Comparison of ENCODE assay signal across 10 mouse cellular contexts in the genomic region with DNA sequence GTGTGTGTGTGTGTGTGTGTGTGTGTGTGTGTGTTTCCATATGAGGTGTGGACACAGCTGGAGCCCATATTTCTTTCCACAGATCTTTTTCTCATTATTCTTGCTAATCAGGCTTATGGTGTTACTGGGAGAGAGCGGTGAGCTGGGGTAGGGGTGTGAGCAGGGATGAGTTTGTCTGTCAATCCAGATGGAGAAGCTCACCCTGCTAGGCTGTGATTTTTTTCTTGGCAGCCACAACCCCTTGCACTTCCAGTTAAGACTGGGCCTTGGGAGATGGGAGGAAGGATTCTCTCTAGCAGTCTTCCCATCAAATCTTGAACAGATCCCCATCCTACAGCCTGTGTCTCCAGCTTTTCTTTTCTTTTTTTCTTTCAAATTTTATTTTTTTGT. TPM values are rescaled to one million over a fixed set of nuclear protein-coding genes. Genes with fewer than 3 reads are reported as not detected.
DNase-seq lines count a peak whose midpoint lies in the region; ATAC-seq and TF ChIP-seq lines count a peak whose summit lies in the region.
"Had no signal": no experiment of that assay in that cellular context is flagged by ENCODE, and none has a peak within 500 bp of the region (broad histone marks: within the 10 kb centered on the region; RNA-seq: fewer than 3 reads in every experiment).

No protein-coding gene starts in this region.

- no peak overlapping the region for H3K4me2 ChIP-seq in hindbrain, embryonic 11.5 days (replicated peaks; ENCODE audit: low read depth, low read length)
- no peak overlapping the region for H3K4me2 ChIP-seq in hindbrain, embryonic 16.5 days (ENCODE audit: low read length)
- H3K4me2 ChIP-seq in neural tube, embryonic 12.5 days (replicated peaks): no peak overlapping the region
- H3K4me2 ChIP-seq in forebrain, postnatal 0 days (ENCODE audit: low read depth): no peak overlapping the region
- H3K4me2 ChIP-seq in stomach, embryonic 14.5 days (replicated peaks; ENCODE audit: low read depth, low read length): no peak overlapping the region

- peaks cover 8% of the 10 kb centered on the region for H3K4me1 ChIP-seq in hindbrain, embryonic 11.5 days (replicated peaks; ENCODE audit: control insufficient read depth, insufficient read depth, low read length)
- peaks cover 14% of the 10 kb centered on the region for H3K4me1 ChIP-seq in hindbrain, embryonic 16.5 days (ENCODE audit: control insufficient read depth, insufficient read depth, low read depth, low read length)
- peaks cover 44% of the 10 kb centered on the region for H3K4me1 ChIP-seq in neural tube, embryonic 12.5 days
- no peaks in the 10 kb centered on the region for H3K4me1 ChIP-seq in forebrain, postnatal 0 days (ENCODE audit: insufficient read depth)
- peaks cover 27% of the 10 kb centered on the region for H3K4me1 ChIP-seq in stomach, embryonic 14.5 days (ENCODE audit: control insufficient read depth, insufficient read depth, low read length)

- H3K27ac ChIP-seq in hindbrain, embryonic 11.5 days (ENCODE audit: low read depth, low read length): peak overlapping the region; percentile 98; the same call in 1 of the 2 replicates
- H3K27ac ChIP-seq in hindbrain, embryonic 16.5 days (ENCODE audit: low read depth, low read length): no peak overlapping the region
- peak overlapping the region; percentile 47; the same call in 1 of the 2 replicates for H3K27ac ChIP-seq in neural tube, embryonic 12.5 days
- H3K27ac ChIP-seq in forebrain, postnatal 0 days (ENCODE audit: low read depth, low read length): peak overlapping the region; percentile 35; the same call in 1 of the 2 replicates
- H3K27ac ChIP-seq in stomach, embryonic 14.5 days (ENCODE audit: low read length): peak overlapping the region; percentile 84

- DNase-seq in hindbrain, embryonic 11.5 days (ENCODE audit: low spot score): no peak
- DNase-seq in neural tube, embryonic 10.5 days (ENCODE audit: extremely low spot score, low spot score): no peak
- DNase-seq in forebrain, postnatal 0 days: peak; percentile 43
- DNase-seq in gastrocnemius, postnatal 10 days: no peak
- DNase-seq: cerebellum, adult 11-12 months; spleen, adult 18-20 months had no signal

- no peaks in the 10 kb centered on the region for H3K9me3 ChIP-seq in hindbrain, embryonic 11.5 days (ENCODE audit: control insufficient read depth, low read length)
- H3K9me3 ChIP-seq in hindbrain, embryonic 16.5 days (ENCODE audit: control insufficient read depth, low read length): no peaks in the 10 kb centered on the region
- H3K9me3 ChIP-seq in neural tube, embryonic 12.5 days: no peaks in the 10 kb centered on the region
- H3K9me3 ChIP-seq in forebrain, postnatal 0 days (ENCODE audit: low read length): no peaks in the 10 kb centered on the region
- no peaks in the 10 kb centered on the region for H3K9me3 ChIP-seq in stomach, embryonic 14.5 days (ENCODE audit: control insufficient read depth, low read depth, low read length)

- no peak overlapping the region for H3K4me3 ChIP-seq in hindbrain, embryonic 11.5 days (ENCODE audit: low read depth, low read length)
- H3K4me3 ChIP-seq in hindbrain, embryonic 16.5 days (ENCODE audit: low read length): no peak overlapping the region
- H3K4me3 ChIP-seq in neural tube, embryonic 12.5 days: no peak overlapping the region
- H3K4me3 ChIP-seq in forebrain, postnatal 0 days (ENCODE audit: low read depth, low read length): no peak overlapping the region
- no peak overlapping the region for H3K4me3 ChIP-seq in stomach, embryonic 14.5 days (ENCODE audit: low read depth, low read length)

- no peaks in the 10 kb centered on the region for H3K27me3 ChIP-seq in hindbrain, embryonic 11.5 days (ENCODE audit: control insufficient read depth, insufficient read depth, low read length)
- H3K27me3 ChIP-seq in hindbrain, embryonic 16.5 days (replicated peaks; ENCODE audit: control insufficient read depth, insufficient read depth, low read length): no peaks in the 10 kb centered on the region
- no peaks in the 10 kb centered on the region for H3K27me3 ChIP-seq in neural tube, embryonic 12.5 days (replicated peaks)
- H3K27me3 ChIP-seq in forebrain, postnatal 0 days (ENCODE audit: insufficient read depth, low read length): no peaks in the 10 kb centered on the region
- H3K27me3 ChIP-seq in stomach, embryonic 14.5 days (ENCODE audit: control insufficient read depth, insufficient read depth, low read length): no peaks in the 10 kb centered on the region

- WGBS in hindbrain, embryonic 11.5 days: 75% methylated on average over 1 of the region's 1 CpGs
- 74% methylated on average over 1 of the region's 1 CpGs for WGBS in hindbrain, embryonic 16.5 days
- WGBS in neural tube, embryonic 12.5 days: 50% methylated on average over 1 of the region's 1 CpGs
- 27% methylated on average over 1 of the region's 1 CpGs for WGBS in forebrain, postnatal 0 days
- 53% methylated on average over 1 of the region's 1 CpGs for WGBS in stomach, embryonic 14.5 days

- no peak for TF ChIP-seq CTCF in forebrain, postnatal 0 days (IDR thresholded peaks at IDR 0.05; ENCODE audit: low read depth)

- no peak for ATAC-seq in hindbrain, embryonic 11.5 days (ENCODE audit: low FRiP score)
- ATAC-seq in hindbrain, embryonic 16.5 days: no peak
- no peak for ATAC-seq in neural tube, embryonic 12.5 days (ENCODE audit: low FRiP score, low read depth)
- ATAC-seq in forebrain, postnatal 0 days: peak; percentile 61
- ATAC-seq in stomach, embryonic 14.5 days (ENCODE audit: insufficient number of reproducible peaks, insufficient read depth, low FRiP score, low read depth): peak; percentile 30; the same call in 1 of the 2 replicates
- ATAC-seq in frontal cortex, adult (ENCODE audit: low TSS enrichment): no peak; the same call in 1 of the 2 replicates

- peaks cover 7% of the 10 kb centered on the region; the same call in 1 of the 2 replicates for H3K36me3 ChIP-seq in hindbrain, embryonic 11.5 days (ENCODE audit: control insufficient read depth, insufficient read depth, low read length)
- peaks cover 11% of the 10 kb centered on the region for H3K36me3 ChIP-seq in hindbrain, embryonic 16.5 days (ENCODE audit: control insufficient read depth, insufficient read depth, low read length)
- peaks cover 63% of the 10 kb centered on the region for H3K36me3 ChIP-seq in neural tube, embryonic 12.5 days
- H3K36me3 ChIP-seq in forebrain, postnatal 0 days (ENCODE audit: insufficient read depth): peaks cover 62% of the 10 kb centered on the region
- H3K36me3 ChIP-seq in stomach, embryonic 14.5 days (ENCODE audit: control insufficient read depth, insufficient read depth, low read length): peaks cover 4% of the 10 kb centered on the region; the same call in 1 of the 2 replicates

- H3K9ac ChIP-seq in hindbrain, embryonic 11.5 days (ENCODE audit: low read depth, low read length): no peak overlapping the region
- H3K9ac ChIP-seq in hindbrain, embryonic 16.5 days (ENCODE audit: low read depth, low read length): no peak overlapping the region
- no peak overlapping the region for H3K9ac ChIP-seq in neural tube, embryonic 12.5 days
- H3K9ac ChIP-seq in forebrain, postnatal 0 days: no peak overlapping the region
- no peak overlapping the region for H3K9ac ChIP-seq in stomach, embryonic 14.5 days (replicated peaks; ENCODE audit: low read depth, low read length)

RNA-seq across cellular contexts. Expression of gene Pik3c2b, which starts 32.9 kb away (rescaled TPM):
- 15.7 and 21.2 TPM in 2 replicates for polyA plus RNA-seq in hindbrain, embryonic 11.5 days (2014; fragmentation: Nextera tagmentation; extraction: Ambion mirVana)
- polyA plus RNA-seq in hindbrain, embryonic 16.5 days (2015; fragmentation: Nextera tagmentation; extraction: Ambion mirVana): 10.3 and 11.4 TPM in 2 replicates
- polyA plus RNA-seq in neural tube, embryonic 12.5 days (2016; fragmentation: Nextera tagmentation; extraction: Ambion mirVana): 18.0 and 18.1 TPM in 2 replicates
- 17.1 and 18.3 TPM in 2 replicates for total RNA-seq in forebrain, postnatal 0 days (2014; rRNA removed)
- polyA plus RNA-seq in forebrain, postnatal 0 days (2015; fragmentation: Nextera tagmentation; extraction: Ambion mirVana): 5.7 and 7.2 TPM in 2 replicates
- polyA plus RNA-seq in stomach, embryonic 14.5 days (2014; fragmentation: Nextera tagmentation; extraction: Ambion mirVana): 10.7 and 13.8 TPM in 2 replicates
- total RNA-seq in gastrocnemius, postnatal 10 days (2021): 10 to 100 TPM; 29.9 to 38.2 TPM

RNA-seq across cellular contexts. Expression of gene Mdm4, which starts 48.0 kb away (rescaled TPM):
- polyA plus RNA-seq in hindbrain, embryonic 11.5 days (2014; fragmentation: Nextera tagmentation; extraction: Ambion mirVana): 36.6 and 61.7 TPM in 2 replicates
- 30.2 and 30.3 TPM in 2 replicates for polyA plus RNA-seq in hindbrain, embryonic 16.5 days (2015; fragmentation: Nextera tagmentation; extraction: Ambion mirVana)
- 39.2 and 39.5 TPM in 2 replicates for polyA plus RNA-seq in neural tube, embryonic 12.5 days (2016; fragmentation: Nextera tagmentation; extraction: Ambion mirVana)
- 60.4 and 74.8 TPM in 2 replicates for total RNA-seq in forebrain, postnatal 0 days (2014; rRNA removed)
- 22.2 and 27.4 TPM in 2 replicates for polyA plus RNA-seq in forebrain, postnatal 0 days (2015; fragmentation: Nextera tagmentation; extraction: Ambion mirVana)
- 69.7 and 71.6 TPM in 2 replicates for polyA plus RNA-seq in stomach, embryonic 14.5 days (2014; fragmentation: Nextera tagmentation; extraction: Ambion mirVana)
- 10 to 100 TPM; 35.8 to 48.4 TPM for total RNA-seq in gastrocnemius, postnatal 10 days (2021)

RNA-seq across cellular contexts. Expression of gene Ppp1r15b, which starts 52.6 kb away (rescaled TPM):
- polyA plus RNA-seq in hindbrain, embryonic 11.5 days (2014; fragmentation: Nextera tagmentation; extraction: Ambion mirVana): 37.8 and 48.7 TPM in 2 replicates
- 22.2 and 29.1 TPM in 2 replicates for polyA plus RNA-seq in hindbrain, embryonic 16.5 days (2015; fragmentation: Nextera tagmentation; extraction: Ambion mirVana)
- 43.3 and 45.8 TPM in 2 replicates for polyA plus RNA-seq in neural tube, embryonic 12.5 days (2016; fragmentation: Nextera tagmentation; extraction: Ambion mirVana)
- total RNA-seq in forebrain, postnatal 0 days (2014; rRNA removed): 35.0 and 49.5 TPM in 2 replicates
- 13.9 and 18.7 TPM in 2 replicates for polyA plus RNA-seq in forebrain, postnatal 0 days (2015; fragmentation: Nextera tagmentation; extraction: Ambion mirVana)
- polyA plus RNA-seq in stomach, embryonic 14.5 days (2014; fragmentation: Nextera tagmentation; extraction: Ambion mirVana): 43.2 and 45.4 TPM in 2 replicates
- total RNA-seq in gastrocnemius, postnatal 10 days (2021): 10 to 100 TPM; 28.6 to 36.3 TPM

Comparison
In these comparisons a context has a peak if more than half of its experiments do, and no peak if none do; other contexts are left out.
1. ATAC-seq: peak in forebrain, postnatal 0 days (single experiment) and stomach, embryonic 14.5 days (single experiment); none in hindbrain, embryonic 11.5 days (single experiment), hindbrain, embryonic 16.5 days (single experiment), neural tube, embryonic 12.5 days (single experiment) and frontal cortex, adult (single experiment).